In the genomic region with DNA sequence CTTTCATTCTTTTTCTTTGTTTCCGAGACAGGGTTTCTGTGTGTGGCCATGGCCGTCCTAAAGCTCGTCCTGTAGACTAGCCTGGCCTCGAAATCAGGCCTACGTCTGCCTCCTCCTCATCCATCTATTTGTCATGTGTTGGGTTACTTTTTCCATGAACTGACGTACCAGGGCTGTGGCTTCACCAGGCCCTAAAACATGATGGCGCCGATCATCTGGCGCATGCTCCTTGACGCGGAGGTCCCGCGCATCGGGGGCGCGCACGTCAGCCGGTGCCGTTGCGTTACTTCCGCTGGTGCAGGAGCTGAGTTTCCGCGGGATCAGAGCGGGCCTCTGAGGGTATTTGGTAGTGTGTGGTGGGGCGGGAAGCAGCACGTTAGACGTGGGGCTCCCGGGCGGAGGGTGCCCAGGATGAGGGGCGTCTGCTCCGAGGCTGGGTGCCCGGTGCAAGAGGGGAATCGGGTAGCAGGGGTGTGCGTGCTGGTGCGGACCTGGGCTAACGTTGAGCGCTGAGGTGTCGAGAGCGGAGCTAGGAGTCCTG, we compare ENCODE assay signal across 1 mouse cellular context.
A peak's percentile ranks its signal among the peaks of the same experiment; 100 is the strongest.
TF ChIP-seq lines count a peak whose summit lies in the region.

Gon4l (plus strand) TSS at position 281 of the 541 bp plus-strand sequence.

TF ChIP-seq in CH12.LX, 34 proteins besides CTCF, POLR2A, EP300 and RAD21:
- TF ChIP-seq HCFC1 (IDR thresholded peaks at IDR 0.05; ENCODE audit: low read depth, low read length) (peak; percentile 48; the same call in 1 of the 2 replicates), NRF1 (IDR thresholded peaks at IDR 0.05; ENCODE audit: low read depth, low read length) (peak; percentile 67), TBP (conservative IDR thresholded peaks at IDR 0.05; ENCODE audit: low read depth, low read length) (0 out of 2 replicates have a peak, but pooled peaks have one; percentile 17)
